Mouse (Mus musculus) regulatory T cell (primary cell): ENCODE measurements around the gene Tbrg4.

Experiments used
- in situ Hi-C: fragments of 300-600 bp; cut with MboI, MseI; formaldehyde crosslinking; loops from one replicate; pipeline ENCODE4 v1.15.1; 2025; ENCODE audit warnings: high pct_unique_total_duplicates

Gene Tbrg4

DNA sequence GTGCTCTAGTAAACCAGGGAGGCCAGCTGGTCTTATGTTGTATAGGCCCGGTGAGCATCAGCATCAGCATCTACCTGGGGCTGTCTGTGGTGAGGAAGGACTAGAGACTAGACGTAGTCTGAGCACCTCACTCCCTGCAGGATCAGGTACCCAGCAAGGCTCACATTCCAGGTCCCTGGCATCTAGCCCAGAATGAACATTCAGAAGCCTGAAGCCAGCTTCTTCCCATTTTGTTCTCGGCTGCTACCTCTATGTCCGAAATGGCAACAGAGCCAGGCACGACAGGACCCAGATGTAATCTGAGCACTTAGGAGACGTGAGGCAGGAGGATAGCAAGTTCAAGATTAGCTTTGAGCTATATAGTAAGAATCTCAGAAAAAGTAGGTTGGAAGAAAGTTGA, 31.0 kb downstream of the Tbrg4 start:
- in situ Hi-C loops = no loop called here

DNA sequence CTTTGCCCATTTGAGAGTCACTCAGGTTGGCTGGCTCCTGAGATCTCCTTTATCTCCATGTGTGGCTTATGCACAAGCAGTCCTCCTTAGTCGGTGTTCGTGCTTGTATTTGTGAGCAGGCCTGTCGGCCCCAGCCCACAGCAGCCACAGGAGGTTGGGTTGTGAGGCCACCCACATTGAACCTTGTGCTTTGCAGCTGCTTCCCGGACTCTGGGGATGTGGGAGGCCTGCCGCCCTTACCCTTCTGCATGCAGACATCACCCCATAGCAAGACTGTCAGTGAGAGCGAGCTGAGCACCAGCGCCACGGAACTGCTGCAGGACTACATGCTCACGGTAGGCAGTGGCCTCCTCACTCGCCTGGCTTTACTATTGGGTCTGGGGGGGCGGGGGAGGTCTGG, 32.5 kb downstream of the Tbrg4 start:
- in situ Hi-C loops = no loop called here

DNA sequence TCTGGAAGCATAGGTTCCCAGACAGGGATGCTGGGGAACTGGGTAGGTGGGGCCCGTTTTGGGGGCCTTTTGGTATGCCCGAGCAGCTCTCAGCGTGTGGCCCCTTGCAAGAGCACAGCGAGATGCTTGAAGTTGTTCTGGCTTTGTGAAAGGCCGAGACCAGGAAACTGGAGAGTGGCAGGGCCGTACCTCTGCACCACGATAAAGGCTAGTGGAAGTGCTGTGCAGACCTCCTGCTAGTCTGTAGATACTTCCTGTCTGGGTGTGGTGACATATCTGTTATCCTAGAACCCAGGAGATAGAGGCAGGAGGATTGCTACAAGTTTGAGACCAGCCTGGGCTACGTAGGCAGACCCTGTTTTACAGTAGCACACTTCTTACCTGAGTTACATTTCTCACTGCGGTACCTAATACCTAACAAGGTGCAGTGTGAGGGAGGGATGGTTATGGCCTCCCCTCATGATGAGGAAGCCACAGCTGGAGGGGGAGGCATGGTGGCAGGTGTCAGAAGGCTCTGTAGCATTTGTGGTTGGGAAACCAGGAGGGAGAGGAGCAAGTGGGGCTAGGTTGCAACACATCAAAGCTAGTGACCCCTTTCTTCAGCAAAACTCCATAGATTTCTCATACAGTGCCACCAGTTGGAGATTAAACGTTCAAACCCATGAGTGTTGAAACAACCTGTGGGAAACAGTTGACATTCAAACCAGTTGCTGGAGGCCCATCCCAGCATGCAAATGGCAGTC, 34.8 kb downstream of the Tbrg4 start:
- in situ Hi-C loops = no loop called here

DNA sequence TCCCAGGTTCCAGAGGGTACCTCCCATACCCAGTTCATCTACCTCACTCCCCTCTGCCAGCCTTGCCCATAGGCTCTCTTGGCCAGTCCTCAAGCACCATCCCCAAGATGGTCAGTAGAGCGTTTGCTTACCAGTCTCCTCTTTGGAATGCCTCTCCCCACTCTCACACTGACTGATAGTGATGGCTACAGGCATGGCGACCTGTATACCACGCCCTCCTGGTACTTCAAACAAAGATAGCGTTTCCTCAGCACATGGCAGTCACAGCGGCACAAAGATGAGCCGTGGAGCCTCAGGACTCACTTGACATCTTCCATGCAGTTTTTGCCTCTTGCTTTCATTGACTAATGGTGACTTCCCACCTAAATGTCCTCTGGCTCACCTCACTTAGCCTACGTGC, 36.0 kb downstream of the Tbrg4 start:
- in situ Hi-C loops = no loop called here

DNA sequence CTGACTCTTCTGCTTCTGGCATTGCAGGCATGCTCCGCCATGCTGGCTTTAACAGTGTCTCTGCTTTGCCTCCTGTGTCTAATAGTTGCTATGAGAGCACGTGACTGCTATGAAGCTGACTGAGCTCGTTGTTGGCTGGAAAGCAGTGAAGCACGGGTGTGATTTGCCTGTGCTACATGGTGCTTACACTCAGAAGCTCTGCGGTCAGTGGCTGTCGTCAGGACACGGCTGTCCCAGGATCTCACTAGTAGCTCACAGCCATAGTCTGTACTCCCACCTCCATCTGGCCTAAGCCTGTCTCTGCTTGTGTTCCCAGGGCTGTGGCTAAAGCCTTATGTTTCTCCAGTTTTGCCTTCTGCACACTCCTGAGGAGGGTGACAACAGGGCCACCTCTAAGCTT, 37.6 kb downstream of the Tbrg4 start:
- in situ Hi-C loops = no loop called here

DNA sequence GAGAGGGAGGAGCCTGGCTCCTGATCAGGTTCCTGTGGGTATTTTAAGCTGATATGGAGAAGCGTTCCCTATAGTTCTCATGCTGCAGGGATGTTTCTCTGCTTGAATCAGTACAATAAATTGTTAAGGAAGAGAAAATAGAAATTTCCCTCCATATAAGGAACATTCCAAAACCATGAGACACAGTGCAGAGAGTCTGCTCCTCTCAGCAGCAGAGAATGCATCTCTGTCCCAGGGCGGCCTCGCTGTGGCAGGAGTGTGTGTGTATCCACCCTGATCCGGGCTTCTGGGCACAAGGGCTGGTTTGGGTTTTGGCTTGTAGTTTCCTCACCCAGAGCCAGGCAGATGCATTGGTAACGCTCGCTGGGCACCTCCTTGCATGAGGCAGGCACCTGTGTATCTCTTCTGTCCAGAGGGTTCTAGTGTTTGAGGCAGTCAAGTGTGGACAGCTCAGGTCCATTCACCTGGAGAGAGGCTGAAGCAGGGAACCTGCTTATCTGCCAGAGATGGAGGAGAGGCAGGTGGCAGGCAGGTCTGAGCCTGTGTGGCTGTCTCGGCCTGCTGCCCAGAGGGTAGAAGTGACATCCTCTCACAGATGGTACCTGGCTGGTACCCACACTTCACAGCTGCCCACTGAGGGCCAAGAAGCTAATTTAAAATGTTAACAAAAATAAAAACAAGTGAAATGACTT, 38.5 kb downstream of the Tbrg4 start:
- in situ Hi-C loops = no loop called here

DNA sequence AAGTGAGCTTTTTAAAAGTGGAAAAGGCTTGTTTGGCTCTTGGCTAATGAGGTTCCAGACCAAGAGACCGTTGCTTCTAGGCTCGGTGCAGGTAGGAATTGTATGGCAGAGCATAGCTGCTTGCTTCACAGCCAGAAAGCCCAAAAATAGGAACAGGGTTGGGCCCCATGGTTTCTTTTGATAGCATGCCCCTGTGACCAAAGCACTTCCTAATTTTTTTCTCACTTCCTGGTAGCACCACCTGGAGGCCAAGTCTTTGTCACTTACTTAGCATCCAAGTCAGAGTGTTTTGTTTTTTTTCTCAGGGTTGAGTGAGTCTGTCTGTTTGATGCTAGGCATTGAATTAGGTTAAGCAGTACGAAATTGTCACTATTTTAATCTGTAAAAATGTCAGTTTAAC, 39.2 kb downstream of the Tbrg4 start:
- in situ Hi-C loops = no loop called here

DNA sequence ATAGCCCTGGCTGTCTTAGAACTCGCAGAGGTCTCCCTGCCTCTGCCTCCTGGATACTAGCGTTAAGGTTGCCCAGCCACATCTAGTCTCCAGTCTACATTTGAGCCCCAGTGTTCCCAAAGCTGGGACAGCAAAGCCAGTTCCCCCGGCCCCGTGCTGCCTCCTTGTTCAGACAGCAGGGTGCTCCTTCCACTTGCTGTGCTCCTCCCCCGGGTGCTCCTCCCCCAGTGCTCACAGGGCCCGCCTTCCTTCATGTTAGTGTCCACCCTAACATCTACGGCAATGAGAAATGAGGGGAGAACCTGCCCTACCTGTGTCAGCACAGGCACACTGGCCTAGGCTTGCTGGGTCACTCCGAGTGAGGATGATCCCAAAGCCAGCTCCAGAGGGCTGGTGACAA, 40.1 kb downstream of the Tbrg4 start:
- in situ Hi-C loops = no loop called here

DNA sequence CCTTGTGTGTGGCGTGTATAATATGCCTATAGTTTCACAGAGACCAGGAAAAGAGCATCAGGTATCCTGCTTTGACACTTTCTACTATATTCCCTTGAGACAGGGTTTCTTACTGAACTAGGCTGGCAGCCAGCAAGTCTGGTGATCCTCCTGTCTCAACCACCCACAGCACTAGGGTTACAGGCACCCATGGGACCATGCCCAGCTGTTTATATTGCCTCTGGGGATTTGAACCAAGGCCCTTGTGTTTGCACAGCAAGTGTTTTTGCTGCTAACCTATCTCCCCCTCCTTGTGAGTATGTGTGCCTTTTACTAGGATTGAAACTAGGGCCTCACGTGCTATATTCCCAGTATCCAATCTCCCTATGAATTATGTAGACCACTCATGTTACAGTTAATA, 44.3 kb downstream of the Tbrg4 start:
- in situ Hi-C loops = no loop called here

DNA sequence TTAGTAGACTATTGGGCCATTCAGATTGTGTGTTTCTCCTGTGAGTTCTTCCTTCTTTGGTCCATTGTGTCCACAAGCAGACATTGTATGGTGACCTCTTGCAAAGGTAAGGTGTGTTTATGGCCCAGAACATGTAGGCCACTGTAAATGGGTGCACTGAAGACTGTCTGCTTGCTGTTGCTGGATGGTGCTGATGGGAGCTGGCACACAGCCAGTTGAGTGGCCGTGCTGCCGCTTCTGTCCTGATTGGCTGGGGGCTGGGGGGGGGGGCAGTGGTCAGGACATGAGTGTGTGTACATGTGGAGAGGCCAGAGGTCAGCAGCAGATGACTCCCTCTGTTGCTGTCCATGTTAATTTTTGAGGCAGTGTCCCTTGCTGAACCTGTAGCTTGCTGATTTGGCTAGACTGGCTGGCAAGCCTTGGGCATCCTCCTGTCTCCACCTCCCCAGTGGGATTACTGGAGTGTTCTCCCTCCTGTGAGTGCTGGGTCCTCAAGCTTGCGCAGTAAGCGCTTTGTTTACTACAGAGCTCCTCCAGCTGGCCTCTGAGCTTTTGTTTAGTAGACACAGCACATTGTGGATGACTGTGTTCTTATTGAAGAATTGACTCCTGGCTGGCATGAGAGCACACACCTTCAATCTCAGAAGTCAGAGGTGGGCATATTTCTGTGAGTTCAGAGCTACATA, 45.7 kb downstream of the Tbrg4 start:
- in situ Hi-C loops = no loop called here

DNA sequence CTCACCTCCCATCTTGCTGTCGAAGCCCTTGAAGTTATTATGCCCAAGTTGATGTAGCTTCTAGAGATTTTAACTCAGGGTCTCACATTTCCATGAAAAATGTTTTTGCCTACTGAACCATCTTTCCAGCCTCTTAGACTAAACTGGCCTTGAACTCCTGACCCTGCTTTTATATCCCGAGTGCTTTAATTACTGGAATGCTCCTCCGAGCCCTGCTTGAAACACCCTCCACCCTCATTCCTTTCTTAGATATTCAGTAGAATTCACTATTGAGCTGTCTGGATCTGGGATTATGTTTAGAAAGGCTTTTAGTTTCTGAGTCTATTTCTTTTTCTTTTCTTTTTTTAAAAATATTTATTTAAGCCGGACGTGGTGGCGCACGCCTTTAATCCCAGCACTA, 46.5 kb downstream of the Tbrg4 start:
- in situ Hi-C loops = no loop called here

DNA sequence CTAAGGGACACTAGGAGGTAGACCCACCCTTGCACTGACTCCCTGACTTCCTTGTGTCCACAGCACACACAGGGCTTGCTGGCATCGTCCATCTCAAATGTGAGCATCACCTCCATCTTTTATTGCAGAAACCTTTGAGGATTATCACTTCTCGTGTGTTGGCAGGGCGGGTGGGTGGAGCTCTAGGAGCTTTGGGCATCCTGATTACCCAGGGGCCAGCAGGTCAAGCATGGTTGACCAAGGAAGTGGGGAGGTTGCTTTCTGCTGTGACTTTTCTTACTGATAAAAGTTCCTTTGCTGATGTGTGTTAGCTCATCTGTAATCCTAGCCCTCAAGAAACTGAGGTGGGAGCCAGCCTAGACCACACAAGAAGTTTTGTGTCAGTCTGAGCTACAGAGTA, 49.7 kb downstream of the Tbrg4 start:
- in situ Hi-C loops = no loop called here

DNA sequence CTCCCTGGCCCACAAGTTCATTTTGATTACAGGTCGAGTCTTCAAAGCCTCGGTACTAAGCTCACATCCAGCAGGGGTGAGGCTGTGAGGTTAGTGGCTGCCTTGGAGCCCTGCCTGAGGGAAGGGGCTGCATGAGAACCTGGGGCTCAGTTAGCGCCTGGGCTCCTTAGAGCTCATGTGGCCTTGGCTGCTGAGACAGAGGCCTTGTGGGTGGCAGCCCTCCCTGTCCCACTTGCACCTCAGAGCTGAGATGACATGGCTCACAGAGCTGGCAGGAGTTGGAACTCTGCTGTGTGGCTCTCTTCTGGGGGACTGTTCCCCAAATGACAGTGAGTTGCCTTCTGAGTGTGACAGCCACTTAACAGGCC, 56.5 kb downstream of the Tbrg4 start:
- in situ Hi-C loops = no loop called here

DNA sequence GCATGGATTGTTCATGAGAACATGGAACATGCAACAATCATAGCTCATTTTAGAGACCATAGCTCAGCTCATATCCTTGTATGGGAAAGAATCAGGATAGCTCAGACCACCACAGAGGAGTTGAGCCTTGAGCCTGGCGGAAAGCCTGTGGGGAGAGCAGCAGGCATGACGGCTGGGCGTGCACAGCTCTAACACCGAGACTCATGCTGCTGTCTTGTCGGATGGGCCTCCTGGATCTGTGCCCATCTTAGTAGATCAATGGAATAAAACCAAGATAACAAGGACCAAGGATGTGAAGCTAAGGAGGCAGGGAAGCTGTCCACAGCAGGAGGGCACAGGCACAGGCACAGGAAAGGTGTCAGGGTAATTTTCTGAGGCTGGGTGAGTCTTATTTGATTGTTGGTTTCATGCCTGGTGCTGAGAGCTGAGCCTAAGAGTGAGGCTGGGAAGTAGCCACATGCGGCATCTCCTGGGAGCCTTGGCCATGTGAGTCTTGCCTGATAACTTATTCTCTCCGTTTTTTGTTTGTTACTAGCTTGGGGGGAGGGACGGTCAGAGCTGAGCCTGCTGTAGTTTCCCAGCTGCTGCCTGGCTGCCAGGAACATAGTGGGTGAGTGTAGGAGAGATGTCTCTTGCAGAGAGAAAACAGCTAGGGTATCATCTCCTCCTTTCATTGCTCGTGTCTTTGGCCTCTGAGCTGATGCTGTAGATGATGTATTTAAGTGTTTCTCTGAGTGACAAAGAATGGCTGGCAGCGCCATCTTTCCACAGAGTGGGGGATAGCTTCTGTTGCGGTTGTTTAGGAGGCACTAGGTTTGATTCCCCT, 57.1 kb downstream of the Tbrg4 start:
- in situ Hi-C loops = no loop called here

DNA sequence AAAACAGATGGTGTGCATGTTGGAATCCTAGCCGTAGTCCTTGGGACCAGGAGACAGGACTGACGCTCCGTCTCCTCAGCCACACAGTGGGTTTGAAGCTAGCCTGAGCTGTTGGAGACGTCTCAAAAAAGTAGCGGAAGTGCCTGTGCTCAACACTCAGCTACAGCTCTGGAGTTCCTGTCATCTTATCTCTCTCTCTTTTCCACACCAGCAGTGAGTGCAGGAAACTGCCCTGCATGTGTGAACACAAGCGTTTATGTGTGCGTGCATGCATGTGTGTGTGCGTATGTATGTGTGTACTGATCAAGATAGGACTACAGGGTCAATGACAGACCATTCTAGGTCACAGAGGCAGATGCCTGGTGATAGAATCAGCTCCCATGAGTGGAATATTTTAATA, 57.9 kb downstream of the Tbrg4 start:
- in situ Hi-C loops = no loop called here

DNA sequence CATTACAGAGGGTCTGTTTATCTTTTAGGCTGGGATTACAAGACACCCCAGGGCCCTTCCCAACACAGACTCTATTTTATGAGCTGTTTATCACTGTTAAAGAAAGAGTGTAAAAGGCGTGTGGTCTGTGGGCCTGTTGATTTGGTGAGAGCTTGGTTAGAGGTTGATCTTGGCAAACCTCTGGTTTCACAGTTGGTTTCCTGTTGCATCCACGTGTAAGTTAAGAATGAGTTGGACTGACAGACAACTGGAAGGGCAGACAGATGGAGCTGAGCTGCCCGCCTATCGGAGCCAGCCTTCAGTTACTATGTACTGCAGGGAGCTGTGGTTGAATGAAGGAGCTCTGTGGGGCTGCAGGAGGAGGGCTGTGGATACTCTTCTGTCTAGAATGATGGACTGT, 59.4 kb downstream of the Tbrg4 start:
- in situ Hi-C loops = no loop called here
